Mouse (Mus musculus): Measurements from ENCODE around the gene Sys1. TPM values are rescaled to one million over a fixed set of nuclear protein-coding genes. Genes with fewer than 3 reads are reported as not detected.

Sys1 gene
- total RNA-seq, 2 experiments from 2014 or later, result 31.7 to 34.5 TPM

DNA sequence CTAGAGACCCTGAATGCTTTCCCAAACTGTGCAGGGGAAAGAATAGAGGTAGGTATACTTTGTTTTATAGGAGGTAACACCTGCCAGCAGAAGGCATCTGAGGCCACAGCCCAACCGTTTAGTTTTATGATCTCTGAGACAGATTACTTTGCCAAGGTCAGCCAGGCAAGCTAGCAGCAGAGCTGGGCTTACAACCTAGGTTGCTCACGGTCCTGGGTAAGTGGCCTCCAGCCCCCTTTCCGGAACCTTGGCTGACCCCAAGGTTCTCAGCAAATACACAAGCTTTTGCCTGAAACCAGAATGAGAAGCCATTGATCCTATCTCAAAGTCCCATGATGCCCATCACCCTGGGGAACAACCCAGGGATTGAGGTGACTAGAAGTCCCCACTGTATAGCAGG is 22.1 kb upstream of the Sys1 start:
- no peak for DNase-seq

DNA sequence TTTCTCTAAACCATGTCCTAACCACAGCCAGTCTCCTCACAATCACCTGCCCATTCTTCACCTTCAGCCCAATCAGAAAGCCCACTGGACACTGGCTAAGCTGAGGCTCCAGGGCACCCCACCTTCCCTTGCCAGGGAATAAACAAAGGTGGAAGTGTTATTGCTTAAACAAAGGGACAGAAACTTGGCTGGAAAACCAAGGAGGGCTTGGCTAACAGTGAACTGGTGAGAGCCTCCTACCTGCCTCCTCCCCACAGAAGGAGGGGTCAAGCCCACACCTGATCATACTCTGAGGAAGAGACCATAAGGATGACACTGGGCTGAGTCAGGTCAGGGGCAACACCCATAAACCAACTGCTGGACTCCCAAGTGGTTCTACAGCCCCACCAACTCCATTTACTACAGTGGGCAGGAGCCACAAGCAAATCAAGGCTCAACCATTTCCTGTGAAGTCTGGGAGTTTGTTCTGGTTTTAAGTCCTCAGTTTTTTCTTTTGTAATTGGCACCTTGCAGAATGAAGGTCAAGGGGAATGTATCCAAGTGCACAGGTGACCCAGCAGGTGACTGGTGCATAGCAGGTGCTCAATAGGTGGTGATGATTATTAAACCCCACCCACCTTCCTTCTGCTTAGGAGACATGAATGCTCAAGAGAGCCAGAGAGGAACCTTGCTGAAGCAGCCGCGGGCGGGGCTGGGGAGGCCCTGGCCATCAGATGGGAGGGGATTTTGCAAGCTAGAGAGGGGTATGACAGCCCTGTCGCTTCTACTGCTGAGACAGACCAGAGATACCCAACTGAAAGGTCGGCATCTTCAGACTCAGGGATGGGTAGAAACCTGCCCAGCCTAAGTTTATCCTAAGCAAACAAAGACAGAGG is 21.3 kb upstream of the Sys1 start:
- no peak for DNase-seq

DNA sequence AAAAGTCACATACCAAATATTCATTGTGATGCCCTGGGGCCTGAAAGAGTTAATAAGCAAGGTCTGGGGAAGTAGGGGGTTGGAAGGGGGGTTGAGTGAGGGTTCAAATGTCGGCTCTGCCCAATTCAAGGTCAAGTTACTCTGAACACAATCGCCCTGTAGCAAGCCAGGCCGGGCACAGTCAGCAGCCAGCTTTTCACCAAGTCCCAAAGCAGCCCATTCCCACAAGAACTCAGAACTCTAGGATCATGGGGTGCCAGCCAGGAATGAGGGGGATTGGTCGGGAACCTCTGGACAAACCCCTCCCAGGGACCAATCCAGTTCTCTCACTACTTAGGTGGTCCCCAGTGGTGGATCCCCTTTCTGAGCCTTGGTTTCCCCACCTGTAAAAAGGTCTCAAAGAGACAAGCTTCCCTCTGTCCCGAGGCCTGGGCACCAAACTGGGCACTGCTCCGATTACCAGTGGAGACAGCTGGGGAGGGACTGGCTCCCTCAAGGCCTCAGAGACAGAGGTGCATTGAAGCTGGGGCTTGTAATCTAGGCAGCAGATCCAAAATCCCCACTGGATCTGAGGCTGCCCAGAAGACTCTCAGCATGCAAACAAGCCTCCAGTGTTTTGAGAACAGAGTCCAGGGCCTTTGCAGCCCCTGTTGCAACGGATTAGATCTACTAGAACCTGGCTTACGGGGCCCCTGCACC is 20.4 kb upstream of the Sys1 start:
- no peak for DNase-seq

DNA sequence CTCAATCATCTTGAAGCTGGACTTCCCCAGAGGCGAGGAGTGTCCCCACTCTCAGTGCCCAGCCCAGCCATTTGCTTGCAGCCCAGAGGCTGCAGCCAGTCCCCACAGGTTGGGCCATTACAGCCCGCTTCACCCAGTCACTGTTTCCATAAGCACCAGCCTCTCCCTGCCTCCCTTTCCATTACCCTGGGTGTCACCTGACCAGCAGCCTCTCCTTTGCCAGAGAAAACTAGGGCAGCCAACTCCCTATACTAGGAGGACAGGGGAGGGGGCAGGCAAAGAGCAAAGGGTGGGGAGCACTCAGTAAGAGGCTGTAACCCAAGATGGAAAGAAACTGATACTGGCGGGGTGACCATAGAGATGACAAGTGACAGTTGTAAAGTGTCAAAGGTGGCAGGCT is 19.8 kb upstream of the Sys1 start:
- DNase-seq, result peak; percentile 67

DNA sequence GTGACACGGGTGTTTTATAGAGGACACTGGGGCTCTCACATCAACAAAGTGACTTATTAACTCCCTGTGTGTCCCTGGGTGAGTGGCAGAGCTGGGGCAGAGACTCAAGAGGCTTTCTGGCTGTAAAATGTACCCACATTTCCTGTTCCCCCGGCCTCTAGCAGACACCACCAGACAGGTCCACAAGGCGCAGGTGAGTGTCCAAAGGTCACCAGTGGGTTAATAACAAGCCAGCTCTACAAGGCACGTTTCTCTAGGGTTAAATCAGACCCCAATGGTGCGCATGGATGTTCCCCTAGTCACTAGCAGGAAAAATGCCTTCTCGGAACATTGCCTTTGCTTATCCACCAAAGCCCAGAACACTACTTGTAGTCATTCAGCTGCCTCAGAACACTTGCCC is 19.1 kb upstream of the Sys1 start:
- no peak for DNase-seq

DNA sequence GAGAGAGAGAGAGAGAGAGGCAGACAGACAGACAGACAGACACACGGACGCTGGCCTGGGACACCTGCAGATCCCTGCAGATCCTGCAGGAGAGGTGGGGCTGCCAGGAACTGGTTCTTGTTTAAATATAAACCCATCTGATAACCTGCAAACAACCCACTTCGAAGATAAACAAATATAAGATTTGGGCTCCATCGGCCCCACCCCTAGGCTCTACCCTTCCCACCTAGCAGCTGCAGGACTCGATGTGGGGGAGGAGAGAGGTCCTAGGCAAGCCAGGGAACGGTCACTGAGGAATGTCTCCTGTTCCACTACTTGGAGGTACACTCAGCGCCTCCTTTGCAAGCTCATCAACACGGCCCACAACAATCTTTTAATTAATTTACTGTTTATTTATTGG is 18.5 kb upstream of the Sys1 start:
- no peak for DNase-seq

DNA sequence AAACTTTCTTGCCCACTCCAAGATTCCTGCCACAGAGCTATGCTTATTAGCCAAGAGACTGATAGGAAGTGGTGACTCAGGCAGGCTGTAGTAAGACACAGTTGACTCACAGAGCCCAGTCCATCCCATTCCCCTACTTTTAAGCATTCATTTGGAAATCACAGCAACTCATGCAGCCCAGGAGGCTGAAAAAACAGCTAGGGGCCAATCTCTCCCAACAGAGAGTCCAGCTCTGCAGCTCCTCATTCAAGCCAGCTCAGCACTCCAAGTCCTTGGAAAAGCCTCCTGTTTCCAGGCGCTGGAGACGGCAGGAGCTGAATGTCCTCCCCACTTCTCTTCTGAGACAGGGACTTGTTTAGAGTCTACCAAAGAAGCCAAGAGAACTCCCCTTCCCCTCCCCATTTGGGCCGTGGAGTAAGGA is 17.8 kb upstream of the Sys1 start:
- no peak for DNase-seq

DNA sequence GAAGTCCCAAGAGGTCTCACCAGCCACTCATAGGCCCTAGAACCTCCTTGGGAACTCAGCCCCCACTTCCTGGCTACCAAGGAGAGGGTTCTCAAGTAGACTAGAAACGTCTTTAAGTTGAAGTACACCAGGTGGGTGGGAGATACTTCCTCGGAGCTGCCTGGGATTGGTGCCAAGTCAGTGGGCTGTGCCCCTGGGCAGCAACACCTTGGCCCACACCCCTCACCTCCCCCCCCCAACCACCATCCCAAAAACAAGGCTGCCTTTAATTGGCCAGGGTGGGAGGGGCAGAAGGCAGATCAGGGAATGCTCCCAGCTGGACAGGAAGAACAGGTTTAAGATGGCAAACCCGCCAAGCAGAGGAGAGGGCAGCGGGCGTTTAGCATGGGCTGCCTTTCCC is 16.4 kb upstream of the Sys1 start:
- DNase-seq, result no peak

DNA sequence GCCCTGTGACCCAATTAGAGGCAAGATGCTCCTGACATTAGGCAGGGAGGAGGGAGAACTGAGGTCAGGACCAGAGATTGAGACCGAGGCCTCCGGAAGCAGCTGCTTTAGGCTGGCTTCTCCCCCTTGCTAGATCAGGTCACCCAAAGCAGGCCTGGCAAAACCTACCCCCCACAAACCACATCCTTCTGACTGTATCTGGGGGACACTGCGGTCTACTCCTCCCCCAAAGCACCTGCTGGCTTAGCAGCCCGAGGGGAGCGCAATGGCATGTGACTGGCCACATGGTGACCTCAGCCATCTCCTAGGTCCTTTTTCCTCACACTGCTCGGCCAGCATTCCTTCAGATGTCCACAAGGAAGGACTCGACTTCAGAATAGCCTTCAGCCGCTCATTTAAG is 15.6 kb upstream of the Sys1 start:
- no peak for DNase-seq

DNA sequence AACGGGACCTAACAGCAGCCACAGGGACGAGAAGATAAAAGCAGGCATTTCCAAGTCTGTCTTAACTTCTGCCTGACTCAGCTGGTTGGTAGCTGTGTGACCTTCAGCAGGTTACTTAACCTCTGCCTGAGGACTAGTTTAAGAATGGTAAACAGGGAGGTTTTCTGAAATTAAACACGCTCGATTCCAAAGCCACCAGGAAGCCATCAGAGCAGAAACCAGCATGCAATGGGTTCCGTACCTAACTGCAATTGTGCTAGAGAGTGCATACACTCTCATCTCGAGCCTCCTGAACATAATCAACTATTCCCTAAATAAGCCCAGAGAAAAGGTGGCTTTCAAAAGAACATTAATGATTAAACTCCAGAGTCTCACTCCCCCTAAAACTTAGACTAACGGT is 15.0 kb upstream of the Sys1 start:
- no peak for DNase-seq

DNA sequence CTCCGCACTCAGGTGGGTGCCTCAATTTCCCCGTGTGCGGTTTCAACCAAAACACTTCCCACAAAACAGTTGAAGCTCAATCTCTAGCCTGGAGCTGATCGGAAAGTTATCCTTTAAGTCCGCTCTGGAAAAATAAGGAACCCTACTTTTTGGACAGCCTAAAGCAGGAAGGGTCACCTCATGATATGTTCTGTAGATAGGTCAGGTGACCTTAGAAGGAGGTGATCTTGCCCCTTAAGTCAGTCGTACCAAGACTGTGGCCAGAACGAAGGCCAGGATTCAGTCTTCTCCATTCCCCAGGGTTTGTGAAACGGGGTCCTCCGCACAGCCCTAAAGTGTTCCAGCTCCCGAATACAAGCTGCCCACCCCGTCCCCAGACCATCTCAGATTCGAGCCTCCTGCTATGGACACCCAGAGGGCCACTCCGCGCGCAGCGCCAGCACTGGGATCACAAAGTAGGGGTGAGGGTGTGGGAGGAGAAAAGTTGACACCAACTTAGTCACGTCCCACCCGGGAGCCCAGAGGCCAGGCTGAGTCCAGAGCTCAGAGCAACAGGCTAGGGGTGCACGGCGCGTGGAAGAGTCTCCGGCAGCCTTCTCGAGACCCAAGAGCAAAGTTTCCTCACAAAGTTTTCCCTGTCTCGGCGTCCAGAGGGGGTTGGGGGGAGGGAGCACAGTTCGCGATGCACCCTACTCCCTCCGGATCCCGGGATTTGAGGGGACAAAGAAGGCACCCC is 14.3 kb upstream of the Sys1 start:
- DNase-seq, result peak; percentile 72

DNA sequence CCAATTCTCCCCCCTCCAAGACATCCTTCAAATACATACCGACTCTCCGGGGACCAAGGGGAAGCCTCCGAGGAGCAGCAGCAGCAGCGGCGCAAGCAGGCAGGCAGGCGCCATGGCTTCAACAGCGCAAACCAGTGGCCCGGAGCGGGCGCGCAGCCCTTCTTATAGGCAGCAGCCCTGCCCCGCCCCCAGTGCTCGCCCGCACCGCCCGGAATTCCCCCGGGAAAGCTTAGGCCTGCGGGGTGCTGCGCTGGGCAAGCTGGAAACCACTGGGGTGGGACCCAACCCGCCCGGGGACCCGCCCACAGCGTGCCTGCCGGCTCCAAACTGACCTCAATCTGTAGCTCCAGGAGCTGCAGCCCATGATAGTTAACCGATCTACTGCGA is 13.7 kb upstream of the Sys1 start:
- DNase-seq, result peak; percentile 96

DNA sequence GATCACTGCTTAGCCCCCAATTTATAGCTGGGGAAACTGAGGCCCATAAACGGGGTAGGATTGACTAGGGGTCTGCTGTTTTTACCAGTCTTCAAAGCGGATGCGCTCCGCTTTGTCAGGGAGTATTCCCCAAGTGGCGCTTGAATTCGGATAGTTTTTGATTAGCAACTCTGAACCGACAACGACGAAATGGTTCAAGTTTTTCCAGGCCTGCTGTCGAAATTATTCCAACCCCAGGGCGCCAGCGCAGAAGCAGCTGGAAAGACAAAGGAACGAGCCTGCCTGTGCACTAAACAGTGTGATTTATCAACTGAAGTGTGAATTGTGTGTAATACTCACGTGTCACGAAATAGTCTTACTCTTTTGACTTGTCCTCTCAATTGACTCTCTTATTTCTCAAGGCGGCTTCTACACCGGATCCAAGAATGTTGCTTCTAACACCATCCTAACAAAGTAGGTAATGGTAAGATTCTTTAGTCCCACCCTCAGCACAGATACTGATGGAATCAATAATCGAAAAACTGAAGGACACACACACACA is 13.2 kb upstream of the Sys1 start, which contains the start of gene Sdc4:
Gene Sdc4 (minus strand): TSS at position 428 of the 541 bp plus-strand sequence.
- no peak for DNase-seq

DNA sequence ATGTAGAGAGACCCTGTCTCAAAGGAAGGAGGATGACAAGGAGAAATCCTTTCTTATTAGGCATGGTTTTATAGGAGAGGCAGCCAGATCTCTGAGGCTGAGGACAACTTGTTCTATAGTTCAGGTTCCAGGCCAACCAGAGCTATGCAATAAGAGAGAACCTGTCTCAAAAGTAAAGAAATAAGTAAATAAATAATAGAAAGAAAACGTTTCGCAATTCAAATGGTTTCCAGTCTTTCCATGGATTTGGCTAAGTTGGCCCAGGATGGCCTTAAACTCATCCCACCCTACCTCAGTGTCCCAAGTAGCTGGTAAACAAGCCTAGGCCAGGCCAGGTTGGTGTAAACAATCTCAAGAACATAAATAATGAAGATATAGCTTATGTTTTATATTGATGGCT is 12.1 kb upstream of the Sys1 start:
- no peak for DNase-seq

DNA sequence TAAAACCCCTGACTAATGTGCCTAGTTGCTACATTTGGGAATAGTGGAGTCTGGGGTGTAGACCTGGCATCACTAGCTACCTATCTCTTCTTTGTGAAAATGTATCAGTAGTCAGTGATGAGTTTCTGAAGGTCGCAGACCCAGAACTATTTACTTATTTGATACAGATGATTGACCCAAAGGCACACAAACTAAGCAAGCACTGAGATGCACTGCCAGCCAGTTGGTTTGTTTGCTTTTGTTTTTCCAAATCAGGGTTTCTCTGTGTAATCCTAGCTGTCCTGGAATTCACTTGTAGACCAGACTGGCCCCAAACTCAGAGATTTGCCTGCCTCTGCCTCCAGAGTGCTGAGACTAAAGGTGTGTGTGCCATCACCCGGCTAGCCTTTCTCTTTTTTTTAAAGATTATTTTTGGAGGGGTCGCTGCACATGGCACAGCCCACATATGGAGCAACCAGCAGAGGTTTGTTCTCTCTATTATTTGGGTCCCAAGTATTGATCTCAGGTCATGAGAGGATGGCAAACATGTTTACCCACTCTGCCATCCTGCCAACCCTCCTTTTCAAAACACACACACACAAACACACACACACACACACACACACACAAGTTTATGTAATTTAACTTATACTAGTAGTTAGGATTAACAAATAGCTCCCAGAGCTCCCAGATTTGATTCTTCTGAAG is 11.2 kb upstream of the Sys1 start:
- DNase-seq, result no peak

DNA sequence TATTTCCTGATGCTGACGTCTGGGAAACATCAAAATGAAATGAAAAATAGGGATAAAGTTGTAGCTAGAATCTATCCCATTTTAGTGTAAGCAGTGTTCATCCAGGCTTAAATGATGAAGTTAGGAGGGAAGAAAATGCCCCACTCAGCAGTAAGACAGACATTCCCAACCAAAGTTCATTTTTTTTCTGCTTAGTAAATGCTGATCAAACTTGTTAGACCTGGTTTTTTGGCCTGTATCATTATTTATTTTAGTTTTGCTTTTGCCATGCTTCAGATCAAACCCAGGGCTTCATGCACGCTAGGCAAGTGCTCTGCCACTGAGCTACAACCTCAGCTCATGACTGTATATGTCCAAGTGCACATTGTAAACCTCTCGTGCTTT is 10.7 kb upstream of the Sys1 start:
- DNase-seq, result no peak

DNA sequence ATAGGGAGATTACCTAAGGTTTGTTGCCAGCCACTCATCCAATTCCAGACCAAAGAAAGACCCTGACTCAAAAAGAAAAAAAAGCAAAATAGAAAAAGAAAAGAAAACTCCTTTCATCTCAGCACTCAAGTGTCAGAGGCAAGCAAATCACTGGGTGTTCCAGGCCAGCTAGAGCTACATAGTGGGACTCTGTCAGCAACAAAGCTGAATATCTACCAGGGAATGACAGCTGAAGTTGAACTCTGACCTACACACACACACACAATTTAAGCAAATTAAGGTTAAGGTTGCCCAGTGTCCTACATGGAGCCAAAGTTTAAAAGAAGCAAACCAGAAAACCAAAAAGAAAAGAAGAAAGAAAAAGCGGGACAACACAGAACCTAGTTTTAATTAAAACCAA is 8.6 kb upstream of the Sys1 start:
- DNase-seq, result no peak

DNA sequence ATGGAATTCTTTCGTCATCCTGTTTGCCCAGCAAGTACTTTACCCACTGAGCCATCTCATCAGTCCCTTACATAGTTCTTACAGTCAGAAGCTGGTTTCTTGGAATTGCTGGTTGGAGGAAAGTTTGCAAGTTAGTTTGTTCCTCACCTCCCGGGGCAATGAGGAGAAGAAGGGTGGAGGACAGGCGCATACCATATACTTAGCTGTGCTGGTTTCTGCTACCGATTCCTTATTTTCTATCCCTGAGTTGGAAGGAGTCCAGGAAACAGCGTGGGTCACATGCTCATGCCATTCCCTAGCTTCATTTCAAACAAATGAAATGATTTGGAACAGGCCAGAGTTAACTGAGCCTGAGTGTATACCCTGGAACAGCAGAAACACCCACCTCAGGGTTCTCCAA is 7.8 kb upstream of the Sys1 start:
- no peak for DNase-seq

DNA sequence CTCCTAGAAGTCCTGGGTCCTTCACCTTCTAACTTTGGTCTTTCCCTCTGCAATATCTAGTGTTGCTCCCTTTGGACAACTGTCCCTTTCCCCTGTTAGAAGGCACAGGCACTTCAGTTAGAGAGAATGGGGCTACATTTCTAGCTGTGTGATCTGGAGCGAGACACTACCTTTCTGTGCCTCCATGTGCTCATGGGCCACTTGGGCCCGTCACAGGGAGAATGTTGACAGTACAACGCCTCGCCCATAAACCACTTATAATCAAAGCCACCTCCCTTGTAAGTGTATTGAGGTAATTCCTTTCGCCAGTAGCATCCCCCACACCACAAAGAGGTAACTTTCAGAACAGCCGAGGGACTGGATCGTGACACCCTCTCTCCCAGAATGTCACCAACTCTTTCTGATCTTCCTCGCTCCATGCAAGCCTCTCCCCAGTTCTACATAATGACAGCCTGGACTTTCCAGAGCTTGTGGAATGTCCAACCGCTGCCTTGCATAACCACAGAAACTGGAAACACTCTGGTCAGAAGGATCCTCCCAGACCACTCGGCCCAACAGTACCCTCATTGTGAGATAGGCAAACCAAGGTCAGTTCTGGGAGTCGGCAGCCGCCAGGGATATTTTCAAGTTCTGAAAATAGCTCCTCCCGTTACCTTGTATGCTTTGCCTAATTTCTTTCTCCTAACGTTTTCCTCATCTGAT is 7.3 kb upstream of the Sys1 start:
- DNase-seq, result no peak

DNA sequence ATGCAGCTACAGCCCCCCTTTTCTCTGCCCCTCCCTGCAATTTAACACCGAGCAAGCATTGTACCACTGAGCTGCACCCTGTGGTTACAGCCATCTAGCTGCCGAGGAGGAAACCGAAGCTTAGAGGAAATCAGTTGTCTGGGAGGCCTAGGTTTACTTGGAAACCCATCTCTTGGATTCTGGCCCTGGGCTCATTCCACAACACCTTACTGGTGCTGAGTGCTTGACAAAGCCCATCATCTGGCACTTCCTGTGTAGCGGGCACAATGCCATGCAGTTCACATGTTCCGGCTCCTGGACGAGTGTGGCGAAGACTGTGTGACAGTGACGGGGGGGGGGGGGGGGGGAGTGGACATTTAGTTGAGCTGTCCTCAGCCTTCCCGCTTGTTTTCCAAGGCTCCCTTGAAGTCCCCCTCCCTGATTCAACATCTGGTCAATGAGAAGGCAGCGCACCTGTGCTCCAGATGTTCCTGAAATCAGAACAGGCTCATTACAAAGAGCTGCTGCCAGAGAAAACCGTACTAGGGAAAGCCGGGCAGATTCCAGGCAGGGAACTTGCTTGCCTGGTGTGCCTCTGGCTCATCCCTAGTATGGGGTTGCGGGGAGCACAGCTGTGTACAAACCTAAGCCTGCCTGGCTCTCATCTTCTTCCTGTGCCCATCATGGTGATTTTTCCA is 4.6 kb upstream of the Sys1 start:
- no peak for DNase-seq

Measured in adrenal gland, postnatal 10 days (tissue).